Mouse (Mus musculus) Patski (cell line): ENCODE measurements around the gene Dera. TPM values are rescaled to one million over a fixed set of nuclear protein-coding genes. Genes with fewer than 3 reads are reported as not detected.
A peak's percentile ranks its signal among the peaks of the same experiment; 100 is the strongest.

Source experiments
- ATAC-seq: fragments of 100-300 bp; one replicate; pipeline ENCODE4 v1.8.0; 2021
- CTCF ChIA-PET: fragments of 350-600 bp; sonication (Branson Sonifier 250); formaldehyde crosslinking; loops from one replicate; lab custom pipeline; 2022; ENCODE audit warnings: inconsistent platforms; lab: Charles Lee
- POLR2A ChIA-PET: fragments of 350-600 bp; sonication (Branson Sonifier 250); formaldehyde crosslinking; loops from one replicate; lab custom pipeline; 2022; ENCODE audit warnings: antibody characterized with exemption, inconsistent platforms; lab: Charles Lee
- DNase-seq: peaks from one replicate; pipeline ENCODE4 v3.0.0-alpha.2; 2011; ENCODE audit warnings: low read depth, low spot score
- H3K27me3 ChIP-seq: fragments of 371-371 bp; one replicate; pipeline ENCODE4 v1.5.1; 2021
- CTCF ChIP-seq: fragments of 100-300 bp; IDR thresholded peaks from one replicate; pipeline ENCODE4 v1.5.1; 2021
- in situ Hi-C: fragments of 300-500 bp; cut with MboI; formaldehyde crosslinking; loops from 3 replicates; pipeline ENCODE4 v1.11.1; 2018; ENCODE audit warnings: low pct_unique_long_range_greater_than_20kb, mixed read lengths
- polyA plus RNA-seq: library from polyadenylated mRNA; unstranded; gene quantifications from one replicate; pipeline ENCODE4 v1.2.3, GENCODE M21; 2021

Gene Dera
- polyA plus RNA-seq, 1 experiment from 2014 or later: 17.5 TPM

DNA sequence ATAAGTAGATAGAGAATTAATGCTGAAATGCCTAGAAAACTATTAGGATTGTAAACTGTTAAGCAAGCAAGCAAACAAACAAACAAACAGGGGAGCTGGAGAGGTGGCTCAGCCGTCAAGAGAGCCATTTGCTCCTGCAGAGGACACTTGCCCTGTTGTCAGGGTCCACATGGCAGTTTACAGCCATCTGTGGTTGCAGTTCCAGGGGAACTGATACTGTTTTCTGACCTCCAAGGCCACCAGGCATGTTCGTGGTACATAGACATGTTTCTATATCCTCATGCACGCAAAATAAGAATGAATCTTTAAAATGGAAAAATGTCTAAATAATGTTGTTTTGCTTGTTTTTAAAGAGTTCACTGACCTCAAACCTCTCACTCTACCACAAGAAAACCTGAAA lies 52.0 kb downstream of the Dera start:
- H3K27me3 ChIP-seq: no peaks in the 10 kb centered on the region
- in situ Hi-C loops: no loop called here
- DNase-seq: no peak
- ChIA-PET CTCF (no interaction called here), POLR2A (no interaction called here)
- no peak for TF ChIP-seq CTCF
- ATAC-seq: no peak

GRCm38 (mm10) chr6:137806806-137807205 lies 52.5 kb downstream of the Dera start:
- ChIA-PET CTCF (no interaction called here), POLR2A (no interaction called here)
- DNase-seq (no peak), ATAC-seq (no peak)
- no peaks in the 10 kb centered on the region for H3K27me3 ChIP-seq
- TF ChIP-seq CTCF: no peak
- in situ Hi-C loops: no loop called here

DNA sequence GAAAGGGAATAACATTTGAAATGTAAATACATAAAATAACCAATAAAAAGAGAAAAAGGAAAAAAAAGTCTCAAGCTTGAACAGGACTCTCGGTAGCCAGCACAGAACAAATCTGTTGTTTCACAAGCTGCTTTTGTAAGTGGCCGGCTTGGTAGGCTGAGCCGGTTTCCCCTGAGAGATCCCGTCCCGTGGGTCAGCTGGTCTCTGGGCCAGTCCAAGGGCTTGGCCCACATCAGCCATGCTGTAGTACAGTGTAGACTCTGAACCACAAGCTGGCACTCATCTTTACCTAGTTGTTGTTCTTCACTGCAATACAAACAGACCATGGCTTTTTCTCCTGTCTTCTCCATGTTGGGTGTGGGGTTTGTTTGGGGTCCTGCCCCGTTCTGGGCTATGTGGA lies 53.0 kb downstream of the Dera start:
- CTCF ChIA-PET: no interaction called here
- no peaks in the 10 kb centered on the region for H3K27me3 ChIP-seq
- TF ChIP-seq CTCF: no peak
- in situ Hi-C loops: no loop called here
- DNase-seq: no peak
- POLR2A ChIA-PET: no interaction called here
- no peak for ATAC-seq

- CTCF ChIA-PET: interaction anchor here (0.6 kb wide), 1 partner anchor 13 kb away, joined by 3 read pairs; no protein-coding TSS in a partner anchor
- ATAC-seq (no peak), DNase-seq (no peak)
- no peaks in the 10 kb centered on the region for H3K27me3 ChIP-seq
- TF ChIP-seq CTCF: no peak
- POLR2A ChIA-PET: no interaction called here
- in situ Hi-C loops: no loop called here
Observed at GRCm38 (mm10) chr6:137808706-137809105, 54.4 kb downstream of the Dera start.

DNA sequence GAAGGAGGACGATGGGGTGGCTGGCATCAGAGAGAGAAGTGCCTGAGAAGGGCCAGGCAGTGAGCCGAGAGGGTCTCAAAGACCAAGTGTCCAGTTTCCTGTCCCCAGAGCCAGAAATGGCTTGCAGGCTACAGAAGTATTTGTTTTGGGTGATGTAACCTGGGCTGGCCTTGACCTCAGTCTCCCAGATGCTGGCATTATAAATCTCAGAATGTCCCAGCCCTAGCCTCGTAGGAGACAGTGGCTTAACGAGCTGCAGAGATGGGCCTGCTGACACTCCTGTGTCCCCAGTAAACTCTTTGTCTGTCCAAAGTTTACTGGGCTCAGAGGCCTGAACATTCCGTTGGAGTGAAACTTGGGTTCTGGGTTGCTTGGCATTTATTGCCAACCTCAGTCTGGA lies 55.8 kb downstream of the Dera start:
- CTCF ChIA-PET: interaction anchor here (1.7 to 2.0 kb wide), 2 partner anchors 8 to 14 kb away, joined by 3 to 4 read pairs; no protein-coding TSS in a partner anchor
- no peak for TF ChIP-seq CTCF
- DNase-seq (no peak), ATAC-seq (no peak)
- in situ Hi-C loops: no loop called here
- POLR2A ChIA-PET: no interaction called here
- no peaks in the 10 kb centered on the region for H3K27me3 ChIP-seq

- peak; percentile 47 for ATAC-seq
- TF ChIP-seq CTCF: no peak
- ChIA-PET CTCF (no interaction called here), POLR2A (no interaction called here)
- in situ Hi-C loops: no loop called here
- no peaks in the 10 kb centered on the region for H3K27me3 ChIP-seq
- no peak for DNase-seq
Observed at GRCm38 (mm10) chr6:137814006-137814405, 59.7 kb downstream of the Dera start.

- in situ Hi-C loops: no loop called here
- POLR2A ChIA-PET: no interaction called here
- H3K27me3 ChIP-seq: no peaks in the 10 kb centered on the region
- TF ChIP-seq CTCF: no peak
- CTCF ChIA-PET: no interaction called here
- DNase-seq (no peak), ATAC-seq (no peak)
Observed at GRCm38 (mm10) chr6:137816508-137816907, 62.2 kb downstream of the Dera start.

GRCm38 (mm10) chr6:137822550-137822949 lies 68.2 kb downstream of the Dera start:
- DNase-seq: no peak
- no peaks in the 10 kb centered on the region for H3K27me3 ChIP-seq
- in situ Hi-C loops: no loop called here
- ATAC-seq: no peak
- no peak for TF ChIP-seq CTCF
- POLR2A ChIA-PET: no interaction called here
- CTCF ChIA-PET: no interaction called here

- POLR2A ChIA-PET: interaction anchor here (0.6 kb wide), 1 partner anchor 210 kb away, joined by 3 read pairs; no protein-coding TSS in a partner anchor
- CTCF ChIA-PET: interaction anchor here (1.2 kb wide), 1 partner anchor 14 kb away, joined by 3 read pairs; no protein-coding TSS in a partner anchor
- in situ Hi-C loops: no loop called here
- TF ChIP-seq CTCF: no peak
- ATAC-seq: no peak
- no peaks in the 10 kb centered on the region for H3K27me3 ChIP-seq
- no peak for DNase-seq
Observed at GRCm38 (mm10) chr6:137824046-137825021, 70.0 kb downstream of the Dera start.

GRCm38 (mm10) chr6:137825022-137825613 lies 70.8 kb downstream of the Dera start:
- ATAC-seq (no peak), DNase-seq (no peak)
- ChIA-PET CTCF (no interaction called here), POLR2A (no interaction called here)
- in situ Hi-C loops: no loop called here
- no peak for TF ChIP-seq CTCF
- no peaks in the 10 kb centered on the region for H3K27me3 ChIP-seq
